Mouse (Mus musculus) brain, embryonic 14.5 days (tissue): ENCODE data around the gene Pgrmc2.

Experiments
- CTCF ChIP-seq: fragments of 200-500 bp; IDR thresholded peaks from 2 replicates; pipeline ENCODE4 v1.5.1; 2012; ENCODE audit warnings: inconsistent platforms, mild to moderate bottlenecking, moderate library complexity, borderline replicate concordance; ENCODE audit not compliant: insufficient read depth, insufficient read length; ENCODE audit errors: extremely low read depth
- POLR2A ChIP-seq: fragments of 200-500 bp; IDR thresholded peaks from 2 replicates; pipeline ENCODE4 v1.6.1; 2012; ENCODE audit warnings: mild to moderate bottlenecking, inconsistent platforms, borderline replicate concordance; ENCODE audit not compliant: poor library complexity, insufficient read depth, insufficient read length, severe bottlenecking; ENCODE audit errors: extremely low read depth

DNA sequence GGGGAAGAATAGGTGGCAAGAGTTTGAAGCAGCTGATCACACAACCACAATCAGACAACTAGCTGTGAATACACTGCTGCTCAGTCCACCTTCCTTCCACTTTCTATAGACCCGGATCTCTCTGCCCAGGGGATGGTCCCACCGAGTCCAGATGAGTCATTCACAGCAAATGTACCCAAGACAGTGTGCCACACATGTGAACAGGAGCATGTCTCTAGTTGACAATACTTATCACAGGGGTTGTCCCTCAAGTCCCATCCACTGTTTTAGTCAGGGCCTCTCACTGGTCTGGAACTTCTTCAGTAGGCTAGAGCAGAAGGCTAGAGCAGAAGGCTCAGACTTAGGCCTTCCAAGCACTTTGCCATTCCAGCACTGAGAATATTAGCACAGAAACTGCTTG lies 20.1 kb downstream of the Pgrmc2 start:
- no peak for TF ChIP-seq POLR2A
- TF ChIP-seq CTCF, result no peak
